Mouse (Mus musculus) right cerebral cortex, postnatal 25 days (tissue): Measurements from ENCODE around the gene Snn.
"Not testable (repeated sequence)": the region's sequence is repeated elsewhere in the genome, so short reads cannot be mapped to it uniquely, and the experiment has no call there.

Experiments used
- DNase-seq: peaks from one replicate; pipeline ENCODE4 v3.0.0; 2022

Snn gene

DNA sequence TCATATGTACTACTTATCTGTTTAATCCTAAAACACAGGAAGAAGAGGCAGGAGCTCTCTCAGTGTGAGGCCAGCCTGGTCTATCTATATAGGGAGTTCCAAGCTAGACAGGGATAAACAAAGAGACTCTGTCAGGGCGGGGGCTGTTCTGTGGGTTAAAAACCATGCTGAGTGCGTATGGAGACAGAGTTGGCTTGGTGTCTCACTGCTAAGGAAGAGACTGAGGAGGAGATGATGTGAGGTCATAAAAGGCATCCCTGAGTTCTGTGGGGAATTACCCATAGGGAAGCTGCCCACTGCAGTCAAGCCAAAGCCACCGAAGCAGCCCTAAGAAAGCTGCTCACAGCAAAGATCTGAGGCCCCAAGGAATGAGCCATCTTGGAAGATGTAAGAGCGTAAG lies at the start of gene Snn:
Gene Snn (plus strand): TSS at position 301 of the 400 bp plus-strand sequence.
- DNase-seq = no peak

DNA sequence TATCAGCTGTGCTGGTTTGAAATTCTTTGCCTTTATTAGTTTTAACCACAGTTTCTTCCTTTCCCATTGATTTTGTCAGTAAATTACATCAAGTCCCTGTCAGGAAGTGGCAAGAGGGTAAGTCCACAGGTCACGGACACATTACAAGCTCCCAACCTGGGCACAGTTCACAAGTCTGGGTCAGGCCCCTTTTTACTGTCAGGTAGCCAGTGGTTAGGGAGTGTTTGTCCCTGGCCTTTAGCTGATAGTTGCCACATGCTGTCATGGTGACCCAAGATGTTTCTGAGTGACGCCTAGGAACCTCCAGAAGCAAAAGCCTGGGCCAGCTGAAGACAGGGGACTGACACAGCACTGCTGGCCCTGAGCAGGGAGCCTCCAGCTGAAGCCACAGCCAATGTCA lies 49.5 kb upstream of the Snn start:
- no peak for DNase-seq

DNA sequence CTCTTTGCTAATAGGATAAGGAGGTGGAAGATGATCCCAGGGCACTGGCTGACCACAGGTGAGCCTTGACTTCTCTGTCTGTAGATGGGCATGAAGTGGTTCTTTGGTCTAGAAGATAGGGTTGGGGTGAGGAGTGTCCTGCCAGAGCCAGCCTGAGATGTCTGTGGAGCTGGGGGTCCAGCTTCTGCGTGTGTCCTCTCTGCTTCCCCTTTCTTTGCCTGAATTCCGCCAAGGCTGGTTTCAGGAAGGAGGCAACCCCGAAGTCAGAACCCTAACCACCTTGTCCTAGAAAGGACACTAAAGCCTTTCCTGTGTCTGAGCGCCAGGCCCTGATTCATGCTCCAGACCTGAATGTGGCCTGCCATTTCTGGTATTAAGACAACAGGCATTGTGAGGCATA lies 48.8 kb upstream of the Snn start:
- no peak for DNase-seq

- peak; percentile 50 for DNase-seq
Measured at GRCm38 (mm10) chr16:11012571-11013463, 47.9 kb upstream of the Snn start.

GRCm38 (mm10) chr16:11013464-11014147 lies 47.1 kb upstream of the Snn start:
- not testable (repeated sequence) for DNase-seq

GRCm38 (mm10) chr16:11014407-11014806 lies 46.3 kb upstream of the Snn start:
- DNase-seq = no peak

- no peak for DNase-seq
Measured at GRCm38 (mm10) chr16:11016353-11016752, 44.4 kb upstream of the Snn start.

- no peak for DNase-seq
Measured at GRCm38 (mm10) chr16:11017807-11018595, 42.7 kb upstream of the Snn start.

DNA sequence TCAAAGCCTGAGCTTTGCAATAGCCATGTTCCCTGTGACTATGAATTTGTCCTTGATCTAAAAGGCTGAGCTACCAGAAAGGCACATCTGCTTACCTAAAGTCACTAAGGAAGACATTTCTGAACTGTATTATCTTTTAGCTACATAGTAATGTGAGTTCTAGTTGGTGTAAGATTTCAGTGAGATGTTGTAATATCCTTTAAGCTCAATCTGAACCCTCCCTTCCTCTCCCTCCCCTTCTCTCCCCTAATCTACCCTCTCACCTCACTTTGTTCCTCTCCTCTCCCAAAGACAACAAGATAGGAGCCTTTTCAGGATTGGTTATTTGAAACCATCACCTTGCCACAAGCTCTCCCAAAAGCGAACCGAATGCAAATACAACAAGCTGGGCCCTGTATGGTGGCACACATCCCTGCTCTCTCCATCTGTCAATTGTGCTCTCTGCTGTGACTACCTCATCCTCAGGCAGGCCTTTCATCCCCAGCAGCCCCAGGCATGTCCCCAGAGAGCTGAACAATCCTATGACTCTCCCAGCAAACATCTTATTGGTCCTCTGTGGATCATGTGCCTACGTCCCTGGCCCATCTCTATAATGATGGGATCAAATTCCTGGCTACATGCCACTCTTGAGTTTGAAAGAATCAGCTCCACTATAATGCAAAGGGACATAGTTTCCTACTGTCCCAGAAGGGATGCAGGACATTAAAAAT lies 39.2 kb upstream of the Snn start:
- no peak for DNase-seq

GRCm38 (mm10) chr16:11022113-11022489 lies 38.6 kb upstream of the Snn start:
- DNase-seq = no peak

DNA sequence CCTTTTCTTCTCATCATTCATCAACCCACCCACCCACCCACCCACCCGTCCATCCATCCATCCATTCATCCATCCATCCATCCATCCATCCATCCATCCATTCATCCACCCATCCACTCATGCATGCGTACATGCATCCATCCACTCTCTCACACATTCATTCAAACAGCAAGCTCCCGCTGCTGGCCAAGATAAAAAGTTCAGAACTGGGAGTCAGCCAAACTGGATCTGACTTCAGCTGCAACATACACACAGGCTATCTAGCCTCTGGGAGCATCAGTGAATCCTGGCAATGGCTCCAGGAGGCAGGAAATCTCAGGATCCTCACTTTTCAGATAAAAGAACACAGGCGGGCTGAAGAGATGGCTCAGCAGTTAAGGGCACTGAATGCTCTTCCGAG lies 37.1 kb upstream of the Snn start:
- no peak for DNase-seq

DNA sequence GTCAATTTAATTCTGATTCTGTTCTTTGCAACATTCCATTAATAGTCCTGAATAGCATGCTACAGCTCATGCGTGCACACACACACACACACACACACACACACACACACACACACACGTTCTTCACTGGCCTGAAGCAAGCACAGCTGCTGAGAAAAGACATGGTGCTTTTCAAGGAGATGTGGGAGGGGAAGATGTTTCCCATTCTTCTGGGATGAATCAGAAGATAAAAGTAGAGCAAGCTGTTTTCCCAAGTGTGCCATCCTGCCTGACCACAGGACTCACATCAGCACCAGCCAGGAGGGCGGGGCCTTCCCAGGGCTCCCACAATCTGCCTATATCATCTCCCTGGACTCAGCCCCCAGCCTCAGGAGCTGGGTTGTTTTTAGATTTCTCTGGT lies 35.9 kb upstream of the Snn start:
- no peak for DNase-seq

DNA sequence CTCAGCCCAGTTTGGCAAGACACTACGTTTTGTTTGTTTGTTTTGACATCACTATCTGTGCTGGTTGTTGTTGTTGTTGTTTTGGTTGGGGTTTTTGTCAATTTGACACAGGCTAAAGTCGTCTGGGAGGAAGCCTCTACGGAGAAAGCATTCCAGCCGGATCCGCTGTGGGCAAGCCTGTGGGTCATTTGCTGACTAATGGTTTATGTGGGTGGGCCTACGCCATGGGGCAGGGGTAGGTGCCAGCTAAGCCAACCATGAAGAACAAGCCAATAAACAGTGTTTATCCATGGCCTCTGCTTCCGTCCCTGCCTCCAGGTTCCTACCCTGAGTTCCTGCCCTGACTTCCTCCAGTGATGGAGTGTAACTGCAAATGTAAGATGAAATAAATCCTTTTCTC lies 32.5 kb upstream of the Snn start:
- DNase-seq = no peak

DNA sequence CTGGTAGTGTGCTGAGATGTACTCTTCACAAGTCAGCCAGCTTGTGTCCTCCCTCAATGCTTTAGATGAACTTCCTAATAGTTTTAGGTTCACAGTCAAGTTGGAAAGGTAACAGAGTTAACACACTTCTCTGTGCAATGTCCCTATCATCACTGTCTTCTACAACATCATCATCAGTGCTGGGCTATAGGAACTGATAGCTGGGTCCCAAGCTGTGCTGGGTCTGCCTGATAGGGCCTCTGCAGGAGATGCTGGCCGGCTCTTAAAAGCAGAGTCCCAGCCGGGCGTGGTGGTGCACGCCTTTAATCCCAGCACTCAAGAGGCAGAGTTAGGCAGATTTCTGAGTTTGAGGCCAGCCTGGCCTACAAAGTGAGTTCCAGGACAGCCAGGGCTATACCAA lies 29.9 kb upstream of the Snn start:
- no peak for DNase-seq

DNA sequence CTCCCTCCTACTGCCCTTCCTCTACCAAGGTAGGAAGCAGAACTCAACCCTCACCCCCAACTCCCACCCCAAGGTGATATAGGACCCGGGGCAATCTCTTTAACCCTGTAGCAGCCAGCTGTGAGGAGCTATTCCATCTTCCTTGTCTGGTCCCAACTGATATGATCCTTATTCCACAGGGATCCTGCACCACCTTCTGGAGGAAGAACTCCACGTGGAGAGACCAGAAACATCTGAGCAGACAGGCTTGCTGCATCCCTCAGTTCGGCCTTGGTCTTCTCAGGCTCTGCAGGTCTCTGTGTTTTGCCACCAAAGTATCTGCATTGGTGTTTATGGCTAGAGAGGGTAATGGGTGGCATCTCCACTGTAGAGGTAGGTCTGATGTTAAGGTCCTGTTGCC lies 29.4 kb upstream of the Snn start:
- no peak for DNase-seq

- DNase-seq = peak; percentile 73
Measured at GRCm38 (mm10) chr16:11034193-11034803, 26.4 kb upstream of the Snn start.

- DNase-seq = no peak
Measured at GRCm38 (mm10) chr16:11035273-11035672, 25.5 kb upstream of the Snn start.

DNA sequence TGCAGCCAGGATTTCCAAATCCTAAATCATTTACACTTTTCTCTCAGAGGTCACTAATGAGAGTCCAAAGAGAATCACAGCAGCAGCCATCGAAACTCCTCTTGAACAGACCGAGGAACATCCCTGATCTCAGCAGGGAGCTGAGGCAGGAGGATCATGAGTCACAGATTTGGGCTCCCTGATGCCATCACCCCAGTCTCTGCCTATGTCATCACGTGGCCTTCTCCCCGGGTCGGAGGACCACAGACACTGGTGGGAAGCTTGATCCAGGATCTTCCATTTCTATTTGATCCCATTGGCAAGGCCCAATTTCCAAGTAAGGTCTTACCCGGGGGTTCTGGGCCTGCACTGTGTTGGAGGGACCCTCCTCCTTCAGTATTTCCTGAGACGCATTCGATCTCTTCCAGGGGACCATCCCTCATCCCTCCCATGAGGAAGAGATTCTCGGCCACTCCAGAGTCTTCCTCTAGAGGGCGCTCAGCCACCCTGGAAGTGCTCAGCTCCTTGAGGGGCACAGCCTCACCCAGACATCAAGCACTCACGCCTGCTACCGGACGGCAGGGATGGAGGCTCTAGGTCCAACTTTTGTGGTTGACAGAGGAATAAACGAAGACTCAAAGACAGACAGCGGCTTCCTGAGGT lies 24.8 kb upstream of the Snn start:
- DNase-seq = peak; percentile 61

DNA sequence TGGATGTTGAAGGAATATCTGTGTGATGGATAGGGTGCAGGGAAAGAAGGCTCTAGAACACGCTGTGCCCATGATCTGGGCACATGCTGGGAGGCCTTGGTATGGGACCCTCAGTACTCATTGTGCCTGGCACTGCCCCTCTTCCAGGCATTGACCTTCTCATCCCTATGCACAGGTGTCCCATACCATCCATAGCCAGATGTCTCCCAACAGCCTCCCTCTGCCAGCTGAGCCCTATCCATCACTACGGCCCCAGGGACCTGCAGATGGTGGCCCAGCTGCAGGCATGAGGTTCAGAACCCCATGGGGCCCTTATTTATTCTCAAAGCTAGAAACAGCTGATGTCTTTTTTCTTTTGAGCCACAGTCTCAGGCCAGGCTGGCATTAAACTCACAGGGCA lies 20.1 kb upstream of the Snn start:
- no peak for DNase-seq

DNA sequence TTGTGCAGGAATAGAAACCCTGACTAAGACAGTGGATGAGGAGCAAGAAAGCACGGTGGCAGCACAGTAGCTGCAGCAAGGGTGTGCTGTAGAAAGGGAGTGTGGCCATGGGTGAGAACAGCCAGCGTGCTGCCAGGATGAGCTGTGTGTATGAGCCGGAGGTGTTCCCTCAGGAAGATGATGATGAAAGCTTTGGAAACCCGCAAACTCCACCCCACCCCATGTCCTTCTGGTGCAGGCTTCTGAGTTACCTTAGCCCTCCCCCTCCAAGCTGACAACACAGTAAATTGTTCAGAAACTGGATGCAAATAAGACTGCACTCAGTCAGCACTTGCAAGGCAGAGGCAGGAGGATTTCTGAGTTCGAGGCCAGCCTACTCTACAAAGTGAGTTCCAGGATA lies 17.5 kb upstream of the Snn start:
- no peak for DNase-seq

GRCm38 (mm10) chr16:11046437-11046836 lies 14.3 kb upstream of the Snn start:
- DNase-seq = no peak

- DNase-seq = no peak
Measured at GRCm38 (mm10) chr16:11047130-11047529, 13.6 kb upstream of the Snn start.
